Mouse (Mus musculus): ENCODE data around the gene Hfe. TPM values are rescaled to one million over a fixed set of nuclear protein-coding genes. Genes with fewer than 3 reads are reported as not detected.

Hfe gene
- polyA plus RNA-seq, 1 experiment from 2014 or later = 27.7 TPM

- Histone ChIP-seq H3K27ac (no peak overlapping the region), H3K4me3 (ENCODE audit: inconsistent target) (no peak overlapping the region), H3K79me2 (ENCODE audit: inconsistent target) (no peaks in the 10 kb centered on the region), H3K36me3 (ENCODE audit: inconsistent target) (no peaks in the 10 kb centered on the region)
- WGBS (ENCODE audit: missing documents) = 46% methylated on average over 6 of the region's 6 CpGs
These were observed 50.9 kb downstream of the Hfe start for GRCm38 (mm10) chr13:23659636-23660366.

Other genes starting within 250 kb of the Hfe start
- not detected in 3 replicates for gene Btn1a1, start 245.0 kb downstream of the Hfe start, polyA plus RNA-seq (2018)
- gene Btn2a2, start 222.0 kb downstream of the Hfe start, polyA plus RNA-seq (2018) = not detected in 3 replicates
- gene Hist1h4h, start 179.8 kb downstream of the Hfe start, polyA plus RNA-seq (2018) = 1.0 to 1.9 TPM in 2 of 3 replicates, not detected in the other
- not detected in 3 replicates for gene Hist1h2af, start 176.9 kb downstream of the Hfe start, polyA plus RNA-seq (2018)
- gene Hist1h3g, start 175.4 kb downstream of the Hfe start, polyA plus RNA-seq (2018) = not detected in 3 replicates
- gene Hist1h2bh, start 167.5 kb downstream of the Hfe start, polyA plus RNA-seq (2018) = 0.09 to 0.34 TPM (median 0.15 TPM) in 3 replicates
- not detected in 3 replicates for gene Hist1h3f, start 166.8 kb downstream of the Hfe start, polyA plus RNA-seq (2018)
- not detected in 3 replicates for gene Hist1h4f, start 159.2 kb downstream of the Hfe start, polyA plus RNA-seq (2018)
- gene Hist1h1d, start 157.6 kb downstream of the Hfe start, polyA plus RNA-seq (2018) = 0.05 to 0.10 TPM (median 0.10 TPM) in 3 replicates
- 0.26 TPM in 1 of 3 replicates, not detected in the others for gene Hist1h3e, start 148.5 kb downstream of the Hfe start, polyA plus RNA-seq (2018)
- 0.70 to 2.0 TPM (median 0.90 TPM) in 3 replicates for gene Hist1h2ae, start 139.6 kb downstream of the Hfe start, polyA plus RNA-seq (2018)
- gene Hist1h2bg, start 139.5 kb downstream of the Hfe start, polyA plus RNA-seq (2018) = 0.65 to 7.9 TPM (median 2.9 TPM) in 3 replicates
- not detected in 3 replicates for gene Hist1h2bf, start 136.7 kb downstream of the Hfe start, polyA plus RNA-seq (2018)
- not detected in 3 replicates for gene Hist1h2ad, start 136.5 kb downstream of the Hfe start, polyA plus RNA-seq (2018)
- gene Hist1h3d, start 135.1 kb downstream of the Hfe start, polyA plus RNA-seq (2018) = 0.13 to 1.1 TPM in 2 of 3 replicates, not detected in the other
- 0.13 TPM in 1 of 3 replicates, not detected in the others for gene Hist1h4d, start 129.3 kb downstream of the Hfe start, polyA plus RNA-seq (2018)
- gene Hist1h2be, start 89.7 kb downstream of the Hfe start, polyA plus RNA-seq (2018) = 0.35 to 1.0 TPM (median 0.76 TPM) in 3 replicates
- 0.16 to 0.34 TPM (median 0.26 TPM) in 3 replicates for gene Hist1h1e, start 88.3 kb downstream of the Hfe start, polyA plus RNA-seq (2018)
- 0.20 to 0.36 TPM (median 0.33 TPM) in 3 replicates for gene Hist1h2ac, start 26.9 kb downstream of the Hfe start, polyA plus RNA-seq (2018)
- gene Hist1h2bc, start 26.7 kb downstream of the Hfe start, polyA plus RNA-seq (2018) = 101 to 170 TPM (median 160 TPM) in 3 replicates
- gene Hist1h1t, start 15.0 kb downstream of the Hfe start, polyA plus RNA-seq (2018) = not detected in 3 replicates
- gene Hist1h4c, start 12.4 kb downstream of the Hfe start, polyA plus RNA-seq (2018) = 0.53 TPM in 1 of 3 replicates, not detected in the others
- 72.8 to 156 TPM (median 87.8 TPM) in 3 replicates for gene Hist1h1c, start 28.0 kb upstream of the Hfe start, polyA plus RNA-seq (2018)
- gene Hist1h3c, start 34.7 kb upstream of the Hfe start, polyA plus RNA-seq (2018) = not detected in 3 replicates
- gene Hist1h2bb, start 35.9 kb upstream of the Hfe start, polyA plus RNA-seq (2018) = not detected in 3 replicates
- gene Hist1h2ab, start 40.3 kb upstream of the Hfe start, polyA plus RNA-seq (2018) = not detected in 3 replicates
- gene Hist1h3b, start 41.4 kb upstream of the Hfe start, polyA plus RNA-seq (2018) = not detected in 3 replicates
- 0.99 TPM in 1 of 3 replicates, not detected in the others for gene Hist1h4b, start 46.2 kb upstream of the Hfe start, polyA plus RNA-seq (2018)
- not detected in 3 replicates for gene Hist1h4a, start 50.4 kb upstream of the Hfe start, polyA plus RNA-seq (2018)
- gene Hist1h3a, start 51.5 kb upstream of the Hfe start, polyA plus RNA-seq (2018) = not detected in 3 replicates
- gene Hist1h1a, start 52.8 kb upstream of the Hfe start, polyA plus RNA-seq (2018) = 0.43 TPM in 1 of 3 replicates, not detected in the others
- gene Trim38, start 59.1 kb upstream of the Hfe start, polyA plus RNA-seq (2018) = not detected in 3 replicates
- not detected in 3 replicates for gene Slc17a2, start 96.1 kb upstream of the Hfe start, polyA plus RNA-seq (2018)
- not detected in 3 replicates for gene Slc17a3, start 128.6 kb upstream of the Hfe start, polyA plus RNA-seq (2018)
- not detected in 3 replicates for gene Slc17a1, start 156.9 kb upstream of the Hfe start, polyA plus RNA-seq (2018)
- not detected in 3 replicates for gene Slc17a4, start 204.2 kb upstream of the Hfe start, polyA plus RNA-seq (2018)
- not detected in 3 replicates for gene Hist1h2ba, start 223.3 kb upstream of the Hfe start, polyA plus RNA-seq (2018)
- gene Hist1h2aa, start 223.6 kb upstream of the Hfe start, polyA plus RNA-seq (2018) = not detected in 3 replicates